Mouse (Mus musculus): ENCODE data around the gene 9130230L23Rik. TPM values are rescaled to one million over a fixed set of nuclear protein-coding genes. Genes with fewer than 3 reads are reported as not detected.

9130230L23Rik gene
- polyA plus RNA-seq (2015; fragmentation: Illumina TruSeq; extraction: RNeasy Lipid Tissue Mini Kit (QIAGEN cat#74804); ENCODE audit: low read depth, low replicate concordance) = not detected

DNA sequence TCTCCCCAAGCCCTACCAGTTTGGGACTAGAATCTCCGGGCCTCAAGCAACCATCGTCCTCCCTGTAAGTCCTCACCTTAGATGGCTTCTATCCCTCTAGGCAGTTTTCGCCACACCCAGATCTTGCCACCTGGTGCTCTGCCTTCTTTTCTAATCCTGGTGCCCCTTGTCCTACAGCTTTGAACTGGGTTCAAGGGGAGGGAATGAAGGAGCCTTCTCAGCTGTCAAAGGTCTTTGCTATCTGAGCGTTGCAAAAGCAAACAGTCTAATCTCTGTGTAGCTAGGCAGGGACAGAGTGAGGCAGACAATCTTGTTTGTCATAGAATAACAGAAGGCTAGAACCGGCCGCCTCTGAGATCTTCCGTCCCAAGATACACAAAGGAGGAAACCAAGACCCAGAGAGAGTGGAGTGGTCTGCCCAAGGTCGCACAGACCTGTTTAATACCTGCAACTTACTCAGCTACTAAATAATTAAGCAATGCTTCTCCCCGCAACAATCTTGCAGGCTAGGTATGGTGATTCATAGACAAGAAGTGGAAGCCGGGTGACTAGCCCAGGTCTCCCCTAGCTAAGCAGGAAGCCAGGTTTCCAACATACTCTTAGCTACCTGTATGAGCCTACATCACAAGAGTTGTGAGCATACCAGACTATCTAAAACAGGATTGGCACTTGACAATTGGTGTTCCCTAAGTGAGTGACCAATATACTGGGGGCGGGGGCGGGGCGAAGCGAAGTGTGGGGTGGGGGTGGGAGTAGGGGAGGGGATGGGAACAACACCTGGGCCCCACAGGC is at the start of gene 9130230L23Rik:
Gene 9130230L23Rik (minus strand): TSS at position 152 of the 792 bp plus-strand sequence.

DNA sequence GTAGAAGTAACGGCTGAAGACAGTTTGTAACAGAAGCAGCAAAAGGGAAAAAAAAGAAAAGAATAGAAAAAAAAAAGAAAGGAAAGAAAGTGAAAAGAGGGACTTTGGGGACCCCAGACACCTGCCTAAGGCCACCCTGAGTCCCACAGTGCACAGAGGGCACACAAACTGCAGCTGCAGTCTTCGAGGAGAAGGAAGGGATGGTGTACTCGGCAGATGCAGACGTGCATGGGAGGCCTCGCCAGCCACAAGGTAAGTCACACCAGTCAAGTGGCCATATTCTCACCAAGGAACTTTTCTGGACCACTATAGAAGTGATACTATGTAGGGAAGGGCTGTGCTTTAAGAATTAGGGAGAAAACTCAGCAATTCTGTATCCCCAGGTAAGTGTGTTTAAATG is 69.3 kb downstream of the 9130230L23Rik start, which contains the start of gene Chrna9:
Gene Chrna9 (plus strand): TSS at position 139 of the 400 bp plus-strand sequence.

Other genes starting within 250 kb of the 9130230L23Rik start
- gene N4bp2, start 240.8 kb downstream of the 9130230L23Rik start, polyA plus RNA-seq (2015; fragmentation: Illumina TruSeq; extraction: RNeasy Lipid Tissue Mini Kit (QIAGEN cat#74804); ENCODE audit: low read depth, low replicate concordance) = 3.6 TPM
- 0.45 TPM for gene Rhoh, start 143.1 kb downstream of the 9130230L23Rik start, polyA plus RNA-seq (2015; fragmentation: Illumina TruSeq; extraction: RNeasy Lipid Tissue Mini Kit (QIAGEN cat#74804); ENCODE audit: low read depth, low replicate concordance)
- not detected for gene Chrna9, start 69.4 kb downstream of the 9130230L23Rik start, polyA plus RNA-seq (2015; fragmentation: Illumina TruSeq; extraction: RNeasy Lipid Tissue Mini Kit (QIAGEN cat#74804); ENCODE audit: low read depth, low replicate concordance)
- 2.0 TPM for gene Rbm47, start 168.8 kb upstream of the 9130230L23Rik start, polyA plus RNA-seq (2015; fragmentation: Illumina TruSeq; extraction: RNeasy Lipid Tissue Mini Kit (QIAGEN cat#74804); ENCODE audit: low read depth, low replicate concordance)